Mouse (Mus musculus): ENCODE measurements around the gene Hoxc9. TPM values are rescaled to one million over a fixed set of nuclear protein-coding genes. Genes with fewer than 3 reads are reported as not detected.

Hoxc9 gene
- total and polyA plus RNA-seq, 2 experiments from 2014 or later: not detected

DNA sequence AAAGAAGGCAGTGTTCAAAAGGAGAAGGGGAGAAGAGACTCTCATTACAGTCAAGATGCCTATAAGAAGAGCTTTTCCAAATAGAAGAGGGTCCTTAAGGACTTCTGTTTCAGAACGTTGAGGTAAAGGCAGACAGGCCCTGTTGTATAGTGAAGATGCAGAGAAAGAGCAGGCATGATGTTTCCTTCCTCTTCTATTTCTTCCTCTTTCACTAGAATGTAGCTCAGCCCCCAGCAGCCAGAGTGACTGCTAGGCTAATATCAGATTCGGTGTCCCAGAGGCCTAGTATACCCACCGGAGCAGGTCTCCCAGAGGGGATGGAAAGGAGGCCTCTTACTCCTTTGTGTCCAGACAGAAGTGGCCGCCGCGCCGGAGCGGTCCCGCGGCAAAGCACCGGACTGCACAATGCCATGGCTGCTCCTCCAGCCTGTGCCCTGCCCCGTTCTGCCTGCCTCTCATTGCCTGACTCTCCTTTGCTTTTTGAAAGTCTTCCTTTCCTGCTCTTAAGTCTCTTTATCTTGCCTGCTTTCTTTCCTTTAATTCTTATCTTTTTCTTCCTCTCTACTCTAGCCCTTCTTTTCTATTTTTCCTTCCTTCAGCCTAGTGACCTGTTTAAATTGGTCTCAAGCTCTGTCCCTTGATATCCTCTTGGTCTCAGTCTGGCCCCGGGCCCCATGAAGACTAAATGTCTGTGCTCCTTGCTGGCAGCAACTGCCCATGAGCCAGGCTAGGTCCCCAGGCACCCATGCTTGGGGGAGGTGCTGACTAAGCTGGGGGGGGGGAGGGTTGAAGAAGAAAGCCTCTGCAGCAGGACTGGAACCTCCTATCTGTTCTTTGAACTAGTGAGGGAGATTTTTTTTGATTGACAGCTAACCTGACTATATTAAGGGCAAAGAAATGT lies 2.6 kb downstream of the Hoxc9 start:
- ATAC-seq (no peak), DNase-seq (no peak)
- Histone ChIP-seq H3K4me1 (ENCODE audit: insufficient read depth) (no peaks in the 10 kb centered on the region), H3K4me3 (ENCODE audit: low read depth, low read length) (no peak overlapping the region), H3K9me3 (ENCODE audit: low read length) (no peaks in the 10 kb centered on the region), H3K27me3 (ENCODE audit: insufficient read depth, low read length) (peaks cover 93% of the 10 kb centered on the region), H3K9ac (no peak overlapping the region), H3K4me2 (ENCODE audit: low read depth) (no peak overlapping the region), H3K36me3 (ENCODE audit: insufficient read depth) (no peaks in the 10 kb centered on the region), H3K27ac (ENCODE audit: low read depth, low read length) (no peak overlapping the region)
- TF ChIP-seq CTCF (IDR thresholded peaks at IDR 0.05; ENCODE audit: low read depth): no peak
- 3% methylated on average over 13 of the region's 13 CpGs for WGBS

DNA sequence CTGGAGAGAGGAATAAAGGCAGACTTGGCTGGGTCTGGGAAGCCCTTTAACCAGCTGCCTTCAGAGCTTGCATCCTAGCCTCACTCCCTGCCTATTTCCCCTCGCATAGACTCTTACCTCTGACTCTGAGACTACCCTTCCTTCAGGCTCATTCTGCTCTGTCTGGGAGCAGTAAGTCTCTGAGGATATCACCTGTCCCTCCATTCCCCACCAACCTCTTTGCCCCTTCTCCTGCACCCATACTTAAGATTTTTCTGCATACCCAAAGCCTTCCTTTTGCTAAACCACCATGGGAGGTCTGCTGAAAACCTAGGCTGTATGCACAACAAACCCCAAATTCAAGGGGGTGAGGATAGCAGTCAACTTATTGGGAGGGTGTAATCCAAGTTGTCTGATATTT lies 3.7 kb downstream of the Hoxc9 start:
- no peak for TF ChIP-seq CTCF (IDR thresholded peaks at IDR 0.05; ENCODE audit: low read depth)
- no peak overlapping the region for H3K9ac ChIP-seq
- H3K9me3 ChIP-seq (ENCODE audit: low read length): no peaks in the 10 kb centered on the region
- H3K36me3 ChIP-seq (ENCODE audit: insufficient read depth): no peaks in the 10 kb centered on the region
- ATAC-seq: no peak
- H3K4me1 ChIP-seq (ENCODE audit: insufficient read depth): no peaks in the 10 kb centered on the region
- H3K27me3 ChIP-seq (ENCODE audit: insufficient read depth, low read length): peaks cover 93% of the 10 kb centered on the region
- no peak overlapping the region for H3K4me2 ChIP-seq (ENCODE audit: low read depth)
- H3K27ac ChIP-seq (ENCODE audit: low read depth, low read length): no peak overlapping the region
- DNase-seq: no peak
- 0% methylated on average over 1 of the region's 1 CpGs for WGBS
- H3K4me3 ChIP-seq (ENCODE audit: low read depth, low read length): no peak overlapping the region

DNA sequence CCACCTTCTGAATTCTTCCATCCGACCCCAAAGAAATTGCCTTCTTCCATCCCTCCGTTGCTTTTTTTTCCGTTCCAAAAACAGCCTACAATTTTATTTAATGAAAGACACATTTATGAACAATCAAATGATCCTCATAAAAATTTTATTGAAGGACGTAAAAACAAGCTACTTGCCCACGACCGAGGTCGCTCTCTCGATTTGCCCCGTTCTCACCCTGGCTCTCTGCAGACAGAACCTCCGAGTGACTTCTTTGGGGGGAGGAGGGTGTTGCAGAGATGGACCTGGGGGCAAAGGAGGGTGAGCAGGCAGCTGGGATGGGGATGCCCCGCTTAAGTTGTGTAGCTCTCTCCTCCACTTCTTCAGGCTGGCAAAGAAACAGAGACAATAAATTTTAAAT lies 4.1 kb downstream of the Hoxc9 start:
- no peak for DNase-seq
- Histone ChIP-seq H3K36me3 (ENCODE audit: insufficient read depth) (no peaks in the 10 kb centered on the region), H3K4me2 (ENCODE audit: low read depth) (no peak overlapping the region), H3K27ac (ENCODE audit: low read depth, low read length) (no peak overlapping the region), H3K4me1 (ENCODE audit: insufficient read depth) (no peaks in the 10 kb centered on the region), H3K9me3 (ENCODE audit: low read length) (no peaks in the 10 kb centered on the region), H3K9ac (no peak overlapping the region), H3K4me3 (ENCODE audit: low read depth, low read length) (no peak overlapping the region), H3K27me3 (ENCODE audit: insufficient read depth, low read length) (peaks cover 93% of the 10 kb centered on the region)
- WGBS: 4% methylated on average over 11 of the region's 11 CpGs
- TF ChIP-seq CTCF (IDR thresholded peaks at IDR 0.05; ENCODE audit: low read depth): no peak
- no peak for ATAC-seq

DNA sequence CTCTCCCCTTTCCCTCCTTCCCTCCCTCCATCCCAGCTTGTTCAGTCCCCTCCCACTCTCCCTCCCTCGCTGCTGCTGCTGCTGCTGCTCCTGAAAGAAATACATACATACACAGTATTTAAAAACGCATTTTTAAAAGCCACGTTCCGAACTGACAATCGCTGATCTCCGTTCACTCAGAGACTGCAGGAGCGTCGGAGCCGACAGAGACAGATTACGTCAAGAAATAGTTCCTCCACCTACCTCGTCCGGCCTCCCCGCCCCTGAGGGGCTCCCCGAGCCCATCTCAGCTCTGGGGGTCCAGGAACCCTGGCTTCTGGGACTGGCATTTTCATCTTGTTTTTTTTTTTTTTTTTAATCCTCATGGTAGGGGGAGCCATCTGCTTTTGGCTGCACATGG lies 4.7 kb downstream of the Hoxc9 start:
- no peak for DNase-seq
- ATAC-seq: no peak
- H3K36me3 ChIP-seq (ENCODE audit: insufficient read depth): no peaks in the 10 kb centered on the region
- peak overlapping the region; percentile 16 for H3K4me3 ChIP-seq (ENCODE audit: low read depth, low read length)
- H3K4me1 ChIP-seq (ENCODE audit: insufficient read depth): no peaks in the 10 kb centered on the region
- peak overlapping the region; percentile 33; the same call in 1 of the 2 replicates for H3K4me2 ChIP-seq (ENCODE audit: low read depth)
- WGBS: under 1% methylated on average over 14 of the region's 14 CpGs
- no peak overlapping the region for H3K9ac ChIP-seq
- no peak overlapping the region for H3K27ac ChIP-seq (ENCODE audit: low read depth, low read length)
- no peak for TF ChIP-seq CTCF (IDR thresholded peaks at IDR 0.05; ENCODE audit: low read depth)
- H3K27me3 ChIP-seq (ENCODE audit: insufficient read depth, low read length): peaks cover 93% of the 10 kb centered on the region
- H3K9me3 ChIP-seq (ENCODE audit: low read length): no peaks in the 10 kb centered on the region

DNA sequence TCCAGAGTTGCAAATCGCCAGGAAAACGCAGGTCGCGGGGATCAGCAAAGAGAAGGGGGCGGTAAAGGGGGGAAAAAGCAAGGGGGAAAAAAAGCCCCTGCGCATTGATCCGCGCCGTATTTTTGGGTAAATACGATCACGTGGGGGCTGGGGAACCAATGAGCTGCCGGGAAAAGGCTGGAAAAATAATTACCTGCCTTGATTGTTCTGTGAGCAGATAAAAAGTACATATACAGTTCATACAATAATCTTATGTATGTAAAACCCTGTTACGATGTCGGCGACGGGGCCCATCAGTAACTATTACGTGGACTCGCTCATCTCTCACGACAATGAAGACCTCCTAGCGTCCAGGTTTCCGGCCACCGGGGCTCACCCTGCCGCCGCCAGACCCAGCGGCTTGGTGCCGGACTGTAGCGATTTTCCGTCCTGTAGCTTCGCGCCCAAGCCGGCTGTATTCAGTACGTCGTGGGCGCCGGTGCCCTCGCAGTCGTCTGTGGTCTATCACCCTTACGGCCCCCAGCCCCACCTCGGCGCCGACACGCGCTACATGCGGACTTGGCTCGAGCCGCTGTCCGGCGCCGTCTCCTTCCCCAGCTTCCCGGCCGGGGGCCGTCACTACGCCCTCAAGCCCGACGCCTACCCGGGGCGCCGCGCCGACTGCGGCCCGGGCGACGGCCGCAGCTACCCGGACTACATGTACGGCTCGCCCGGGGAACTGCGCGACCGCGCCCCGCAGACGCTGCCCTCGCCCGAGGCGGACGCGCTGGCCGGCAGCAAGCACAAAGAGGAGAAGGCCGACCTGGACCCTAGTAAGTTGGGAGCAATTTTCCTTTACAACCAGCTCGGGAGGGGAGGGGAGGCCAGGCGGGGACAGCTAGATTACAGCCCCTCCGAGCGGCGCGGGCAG lies 5.4 kb downstream of the Hoxc9 start:
- Histone ChIP-seq H3K4me2 (ENCODE audit: low read depth) (peak overlapping the region; percentile 33), H3K4me3 (ENCODE audit: low read depth, low read length) (peak overlapping the region; percentile 16), H3K27me3 (ENCODE audit: insufficient read depth, low read length) (peaks cover 96% of the 10 kb centered on the region), H3K4me1 (ENCODE audit: insufficient read depth) (no peaks in the 10 kb centered on the region), H3K27ac (ENCODE audit: low read depth, low read length) (no peak overlapping the region), H3K36me3 (ENCODE audit: insufficient read depth) (no peaks in the 10 kb centered on the region), H3K9me3 (ENCODE audit: low read length) (no peaks in the 10 kb centered on the region), H3K9ac (no peak overlapping the region)
- ATAC-seq (no peak; the same call in 1 of the 2 replicates), DNase-seq (no peak)
- 1% methylated on average over 88 of the region's 88 CpGs for WGBS
- TF ChIP-seq CTCF (IDR thresholded peaks at IDR 0.05; ENCODE audit: low read depth): no peak

DNA sequence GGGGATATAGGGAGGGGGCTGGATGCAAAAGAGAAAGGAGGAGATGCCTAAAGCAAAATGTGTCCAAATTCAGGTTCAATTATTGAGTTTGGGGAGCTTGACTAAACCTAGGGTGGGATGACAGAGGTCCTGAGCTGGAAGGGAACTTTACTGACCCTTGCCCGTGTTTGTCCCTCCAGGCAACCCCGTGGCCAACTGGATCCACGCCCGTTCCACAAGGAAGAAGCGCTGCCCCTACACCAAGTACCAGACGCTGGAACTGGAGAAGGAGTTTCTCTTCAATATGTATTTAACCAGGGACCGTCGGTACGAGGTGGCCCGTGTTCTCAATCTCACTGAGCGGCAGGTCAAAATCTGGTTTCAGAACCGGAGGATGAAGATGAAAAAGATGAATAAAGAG lies 7.5 kb downstream of the Hoxc9 start:
- no peak overlapping the region for H3K4me3 ChIP-seq (ENCODE audit: low read depth, low read length)
- TF ChIP-seq CTCF (IDR thresholded peaks at IDR 0.05; ENCODE audit: low read depth): no peak
- no peak overlapping the region for H3K9ac ChIP-seq
- no peaks in the 10 kb centered on the region for H3K9me3 ChIP-seq (ENCODE audit: low read length)
- DNase-seq: no peak
- H3K4me1 ChIP-seq (ENCODE audit: insufficient read depth): no peaks in the 10 kb centered on the region
- no peak overlapping the region for H3K27ac ChIP-seq (ENCODE audit: low read depth, low read length)
- WGBS: 2% methylated on average over 12 of the region's 12 CpGs
- H3K36me3 ChIP-seq (ENCODE audit: insufficient read depth): no peaks in the 10 kb centered on the region
- peaks cover 99% of the 10 kb centered on the region for H3K27me3 ChIP-seq (ENCODE audit: insufficient read depth, low read length)
- no peak for ATAC-seq
- H3K4me2 ChIP-seq (ENCODE audit: low read depth): no peak overlapping the region

DNA sequence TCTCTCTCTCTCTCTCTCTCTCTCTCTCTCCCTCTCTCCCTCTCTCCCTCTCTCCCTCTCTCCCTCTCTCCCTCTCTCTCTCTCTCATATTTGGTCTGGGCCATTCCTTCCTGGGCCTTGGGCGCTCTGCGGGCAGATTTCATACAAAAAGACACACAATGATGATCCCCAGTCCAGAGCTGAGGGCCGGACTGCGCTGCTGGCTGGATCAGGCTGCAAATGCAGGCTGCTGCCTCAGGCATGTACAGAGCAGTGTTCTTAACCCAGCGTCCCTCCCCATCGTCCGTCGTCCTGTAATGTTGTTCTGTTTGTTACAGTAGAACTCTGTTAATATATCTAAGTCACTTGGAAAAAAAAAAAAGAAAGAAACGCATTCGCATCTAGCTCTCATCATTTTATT lies 8.3 kb downstream of the Hoxc9 start:
- ATAC-seq: no peak
- H3K4me2 ChIP-seq (ENCODE audit: low read depth): no peak overlapping the region
- H3K4me3 ChIP-seq (ENCODE audit: low read depth, low read length): no peak overlapping the region
- no peak for TF ChIP-seq CTCF (IDR thresholded peaks at IDR 0.05; ENCODE audit: low read depth)
- no peaks in the 10 kb centered on the region for H3K4me1 ChIP-seq (ENCODE audit: insufficient read depth)
- peaks cover 99% of the 10 kb centered on the region for H3K27me3 ChIP-seq (ENCODE audit: insufficient read depth, low read length)
- DNase-seq: no peak
- no peak overlapping the region for H3K9ac ChIP-seq
- H3K27ac ChIP-seq (ENCODE audit: low read depth, low read length): no peak overlapping the region
- H3K9me3 ChIP-seq (ENCODE audit: low read length): no peaks in the 10 kb centered on the region
- no peaks in the 10 kb centered on the region for H3K36me3 ChIP-seq (ENCODE audit: insufficient read depth)
- 1% methylated on average over 10 of the region's 10 CpGs for WGBS

Data from forebrain, postnatal 0 days (tissue).